Mouse (Mus musculus): ENCODE results near the gene Rasgrf1. TPM values are rescaled to one million over a fixed set of nuclear protein-coding genes. Genes with fewer than 3 reads are reported as not detected.

Gene Rasgrf1
- polyA plus RNA-seq, 1 experiment from 2014 or later: 11.2 TPM

- no peak for ATAC-seq
- WGBS: 58% methylated on average over 5 of the region's 5 CpGs
- Histone ChIP-seq H3K4me2 (ENCODE audit: low read length) (no peak overlapping the region), H3K27ac (ENCODE audit: low read length) (no peak overlapping the region), H3K27me3 (replicated peaks; ENCODE audit: control insufficient read depth, insufficient read depth, low read length) (no peaks in the 10 kb centered on the region), H3K36me3 (ENCODE audit: control insufficient read depth, insufficient read depth) (no peaks in the 10 kb centered on the region), H3K4me3 (replicated peaks; ENCODE audit: low read length) (no peak overlapping the region), H3K9me3 (ENCODE audit: control insufficient read depth, low read length) (no peaks in the 10 kb centered on the region), H3K9ac (replicated peaks; ENCODE audit: low read depth, low read length) (no peak overlapping the region), H3K4me1 (replicated peaks; ENCODE audit: control insufficient read depth, insufficient read depth, low read length) (no peaks in the 10 kb centered on the region)
Observed at GRCm38 (mm10) chr9:89948602-89949001, 38.9 kb downstream of the Rasgrf1 start.

GRCm38 (mm10) chr9:89953596-89954215, 44.0 kb downstream of the Rasgrf1 start:
- H3K27ac ChIP-seq (ENCODE audit: low read length): no peak overlapping the region
- no peaks in the 10 kb centered on the region for H3K27me3 ChIP-seq (replicated peaks; ENCODE audit: control insufficient read depth, insufficient read depth, low read length)
- H3K4me1 ChIP-seq (replicated peaks; ENCODE audit: control insufficient read depth, insufficient read depth, low read length): no peaks in the 10 kb centered on the region
- no peaks in the 10 kb centered on the region for H3K36me3 ChIP-seq (ENCODE audit: control insufficient read depth, insufficient read depth)
- no peak overlapping the region for H3K4me3 ChIP-seq (replicated peaks; ENCODE audit: low read length)
- H3K9me3 ChIP-seq (ENCODE audit: control insufficient read depth, low read length): no peaks in the 10 kb centered on the region
- 95% methylated on average over 22 of the region's 22 CpGs for WGBS
- H3K9ac ChIP-seq (replicated peaks; ENCODE audit: low read depth, low read length): no peak overlapping the region
- H3K4me2 ChIP-seq (ENCODE audit: low read length): no peak overlapping the region
- no peak for ATAC-seq

GRCm38 (mm10) chr9:89954860-89955479, 45.3 kb downstream of the Rasgrf1 start:
- Histone ChIP-seq H3K4me3 (replicated peaks; ENCODE audit: low read length) (no peak overlapping the region), H3K4me1 (replicated peaks; ENCODE audit: control insufficient read depth, insufficient read depth, low read length) (no peaks in the 10 kb centered on the region), H3K36me3 (ENCODE audit: control insufficient read depth, insufficient read depth) (no peaks in the 10 kb centered on the region), H3K27ac (ENCODE audit: low read length) (no peak overlapping the region), H3K9me3 (ENCODE audit: control insufficient read depth, low read length) (no peaks in the 10 kb centered on the region), H3K27me3 (replicated peaks; ENCODE audit: control insufficient read depth, insufficient read depth, low read length) (no peaks in the 10 kb centered on the region), H3K4me2 (ENCODE audit: low read length) (no peak overlapping the region), H3K9ac (replicated peaks; ENCODE audit: low read depth, low read length) (no peak overlapping the region)
- WGBS: 77% methylated on average over 8 of the region's 8 CpGs
- ATAC-seq: no peak

- Histone ChIP-seq H3K9me3 (ENCODE audit: control insufficient read depth, low read length) (no peaks in the 10 kb centered on the region), H3K4me1 (replicated peaks; ENCODE audit: control insufficient read depth, insufficient read depth, low read length) (no peaks in the 10 kb centered on the region), H3K36me3 (ENCODE audit: control insufficient read depth, insufficient read depth) (no peaks in the 10 kb centered on the region), H3K27ac (ENCODE audit: low read length) (no peak overlapping the region), H3K27me3 (replicated peaks; ENCODE audit: control insufficient read depth, insufficient read depth, low read length) (no peaks in the 10 kb centered on the region), H3K9ac (replicated peaks; ENCODE audit: low read depth, low read length) (no peak overlapping the region), H3K4me2 (ENCODE audit: low read length) (no peak overlapping the region), H3K4me3 (replicated peaks; ENCODE audit: low read length) (no peak overlapping the region)
- whole genome bisulfite sequencing: 82% methylated on average over 2 of the region's 2 CpGs
- ATAC-seq: no peak
Observed at GRCm38 (mm10) chr9:89958959-89959358, 49.3 kb downstream of the Rasgrf1 start.

GRCm38 (mm10) chr9:89964091-89964490, 54.4 kb downstream of the Rasgrf1 start:
- Histone ChIP-seq H3K9ac (replicated peaks; ENCODE audit: low read depth, low read length) (no peak overlapping the region), H3K27me3 (replicated peaks; ENCODE audit: control insufficient read depth, insufficient read depth, low read length) (no peaks in the 10 kb centered on the region), H3K27ac (ENCODE audit: low read length) (no peak overlapping the region), H3K4me1 (replicated peaks; ENCODE audit: control insufficient read depth, insufficient read depth, low read length) (no peaks in the 10 kb centered on the region), H3K36me3 (ENCODE audit: control insufficient read depth, insufficient read depth) (no peaks in the 10 kb centered on the region), H3K9me3 (ENCODE audit: control insufficient read depth, low read length) (no peaks in the 10 kb centered on the region), H3K4me2 (ENCODE audit: low read length) (no peak overlapping the region), H3K4me3 (replicated peaks; ENCODE audit: low read length) (no peak overlapping the region)
- WGBS: 76% methylated on average over 4 of the region's 4 CpGs
- no peak for ATAC-seq

- no peak for ATAC-seq
- no peaks in the 10 kb centered on the region for H3K27me3 ChIP-seq (replicated peaks; ENCODE audit: control insufficient read depth, insufficient read depth, low read length)
- WGBS: 87% methylated on average over 4 of the region's 4 CpGs
Observed at GRCm38 (mm10) chr9:89967716-89968115, 58.0 kb downstream of the Rasgrf1 start.

GRCm38 (mm10) chr9:89968836-89969450, 59.2 kb downstream of the Rasgrf1 start:
- no peaks in the 10 kb centered on the region for H3K36me3 ChIP-seq (ENCODE audit: control insufficient read depth, insufficient read depth)
- no peak for ATAC-seq
- no peak overlapping the region for H3K4me2 ChIP-seq (ENCODE audit: low read length)
- no peaks in the 10 kb centered on the region for H3K27me3 ChIP-seq (replicated peaks; ENCODE audit: control insufficient read depth, insufficient read depth, low read length)
- H3K9me3 ChIP-seq (ENCODE audit: control insufficient read depth, low read length): no peaks in the 10 kb centered on the region
- no peak overlapping the region for H3K9ac ChIP-seq (replicated peaks; ENCODE audit: low read depth, low read length)
- no peak overlapping the region for H3K4me3 ChIP-seq (replicated peaks; ENCODE audit: low read length)
- 80% methylated on average over 6 of the region's 6 CpGs for WGBS
- peaks cover under 1% of the 10 kb centered on the region for H3K4me1 ChIP-seq (replicated peaks; ENCODE audit: control insufficient read depth, insufficient read depth, low read length)
- H3K27ac ChIP-seq (ENCODE audit: low read length): no peak overlapping the region

More at GRCm38 (mm10) chr9:89967716-89968115, 58.0 kb downstream of the Rasgrf1 start:
- H3K9me3 ChIP-seq (ENCODE audit: control insufficient read depth, low read length): no peaks in the 10 kb centered on the region
- no peak overlapping the region for H3K4me2 ChIP-seq (ENCODE audit: low read length)
- no peak overlapping the region for H3K27ac ChIP-seq (ENCODE audit: low read length)
- H3K36me3 ChIP-seq (ENCODE audit: control insufficient read depth, insufficient read depth): no peaks in the 10 kb centered on the region
- H3K4me1 ChIP-seq (replicated peaks; ENCODE audit: control insufficient read depth, insufficient read depth, low read length): no peaks in the 10 kb centered on the region
- no peak overlapping the region for H3K4me3 ChIP-seq (replicated peaks; ENCODE audit: low read length)
- H3K9ac ChIP-seq (replicated peaks; ENCODE audit: low read depth, low read length): no peak overlapping the region

GRCm38 (mm10) chr9:89970271-89970670, 60.6 kb downstream of the Rasgrf1 start:
- Histone ChIP-seq H3K4me1 (replicated peaks; ENCODE audit: control insufficient read depth, insufficient read depth, low read length) (peaks cover 9% of the 10 kb centered on the region), H3K4me3 (replicated peaks; ENCODE audit: low read length) (no peak overlapping the region), H3K27ac (ENCODE audit: low read length) (no peak overlapping the region), H3K9me3 (ENCODE audit: control insufficient read depth, low read length) (no peaks in the 10 kb centered on the region), H3K36me3 (ENCODE audit: control insufficient read depth, insufficient read depth) (no peaks in the 10 kb centered on the region), H3K4me2 (ENCODE audit: low read length) (no peak overlapping the region), H3K9ac (replicated peaks; ENCODE audit: low read depth, low read length) (no peak overlapping the region), H3K27me3 (replicated peaks; ENCODE audit: control insufficient read depth, insufficient read depth, low read length) (no peaks in the 10 kb centered on the region)
- no peak for ATAC-seq
- 96% methylated on average over 10 of the region's 10 CpGs for WGBS

- 87% methylated on average over 11 of the region's 11 CpGs for WGBS
Observed at GRCm38 (mm10) chr9:89970886-89971486, 61.3 kb downstream of the Rasgrf1 start.

More at GRCm38 (mm10) chr9:89970886-89971486, 61.3 kb downstream of the Rasgrf1 start:
- Histone ChIP-seq H3K4me1 (replicated peaks; ENCODE audit: control insufficient read depth, insufficient read depth, low read length) (peaks cover 9% of the 10 kb centered on the region), H3K9ac (replicated peaks; ENCODE audit: low read depth, low read length) (no peak overlapping the region), H3K4me3 (replicated peaks; ENCODE audit: low read length) (no peak overlapping the region), H3K27me3 (replicated peaks; ENCODE audit: control insufficient read depth, insufficient read depth, low read length) (no peaks in the 10 kb centered on the region), H3K4me2 (ENCODE audit: low read length) (no peak overlapping the region), H3K27ac (ENCODE audit: low read length) (no peak overlapping the region), H3K9me3 (ENCODE audit: control insufficient read depth, low read length) (no peaks in the 10 kb centered on the region), H3K36me3 (ENCODE audit: control insufficient read depth, insufficient read depth) (no peaks in the 10 kb centered on the region)
- no peak for ATAC-seq

Measured in forebrain, embryonic 16.5 days (tissue).